Mouse (Mus musculus): ENCODE results near the gene Abraxas2.

- TF ChIP-seq POLR2A (IDR thresholded peaks at IDR 0.05; ENCODE audit: borderline replicate concordance, extremely low read depth, insufficient read depth, insufficient read length, poor library complexity, severe bottlenecking) (no peak), CTCF (IDR thresholded peaks at IDR 0.05; ENCODE audit: borderline replicate concordance, extremely low read depth, insufficient read depth, insufficient read length) (no peak)
These were observed 42.0 kb downstream of the Abraxas2 start for GRCm38 (mm10) chr7:132900826-132901531.
